Mouse (Mus musculus) gastrocnemius, adult 2 months (tissue): ENCODE measurements around the gene Agfg1. TPM values are rescaled to one million over a fixed set of nuclear protein-coding genes. Genes with fewer than 3 reads are reported as not detected.

ENCODE experiments used
- DNase-seq: peaks from one replicate; pipeline ENCODE4 v3.0.0; 2022
- H3K27ac ChIP-seq: fragments of 200-600 bp; 2 replicates; pipeline ENCODE4 v1.8.1; 2022; ENCODE audit warnings: mild to moderate bottlenecking
- H3K4me3 ChIP-seq: fragments of 200-600 bp; 2 replicates; pipeline ENCODE4 v1.8.1; 2022; ENCODE audit warnings: mild to moderate bottlenecking, moderate library complexity
- CTCF ChIP-seq: fragments of 200-600 bp; IDR thresholded peaks from 2 replicates; pipeline ENCODE4 v1.8.1; 2022; ENCODE audit warnings: antibody characterized with exemption, mild to moderate bottlenecking, moderate library complexity
- intact Hi-C: fragments of 180-260 bp; cut with DNase I; formaldehyde crosslinking; loops from one replicate; pipeline ENCODE4 v1.15.1; 2025
- microRNA-seq: library from miRNA; unstranded; fragments of <30 nt; microRNA quantifications from one replicate; pipeline ENCODE4 v1.2.0, GENCODE M21; 2021
- total RNA-seq, 2 experiments: library from RNA; stranded (reverse); gene quantifications; 2 replicates each; pipeline ENCODE4 v1.2.3; 2021

Agfg1 gene
- total RNA-seq, 2 experiments from 2014 or later: 24.6 to 27.7 TPM

GRCm38 (mm10) chr1:82948601-82949000 lies 109.3 kb downstream of the Agfg1 start:
- DNase-seq: no peak
- no peak overlapping the region for H3K27ac ChIP-seq
- TF ChIP-seq CTCF: no peak
- intact Hi-C loops: no loop called here
- H3K4me3 ChIP-seq: no peak overlapping the region

Small RNAs within 50 kb of the gene (microRNA-seq; reads per million reads assigned to microRNA genes)
- not detected for gene Gm22396

Other genes with a start within 250 kb of the Agfg1 start
- 100 to 1,000 TPM; 138 to 144 TPM for gene Mff, start 114.6 kb upstream of the Agfg1 start, total RNA-seq
- not detected for gene Tm4sf20, start 71.0 kb upstream of the Agfg1 start, total RNA-seq
- not detected for gene Gm47791, start 68.2 kb upstream of the Agfg1 start, total RNA-seq
- under 1 TPM in 1 of 2 experiments, not detected in 1; 0.31 TPM for gene A030005L19Rik, start 73.8 kb downstream of the Agfg1 start, total RNA-seq
- not detected for gene A030014E15Rik, start 85.4 kb downstream of the Agfg1 start, total RNA-seq
- gene Gm6217, start 91.9 kb downstream of the Agfg1 start, total RNA-seq: not detected
- not detected for gene A030003K21Rik, start 103.9 kb downstream of the Agfg1 start, total RNA-seq
- not detected for gene Gm7544, start 116.5 kb downstream of the Agfg1 start, total RNA-seq
- not detected for gene Gm47955, start 120.8 kb downstream of the Agfg1 start, total RNA-seq
- gene Gm47959, start 161.1 kb downstream of the Agfg1 start, total RNA-seq: not detected
- not detected for gene Slc19a3, start 199.0 kb downstream of the Agfg1 start, total RNA-seq
- gene Krtap28-10, start 203.0 kb downstream of the Agfg1 start, total RNA-seq: not detected
- not detected for gene Gm47969, start 205.4 kb downstream of the Agfg1 start, total RNA-seq
- not detected for gene A030005K14Rik, start 219.9 kb downstream of the Agfg1 start, total RNA-seq
- not detected for gene Krtap28-13, start 221.4 kb downstream of the Agfg1 start, total RNA-seq